Mouse (Mus musculus): ENCODE results near the gene Elmo3.

Gene Elmo3

DNA sequence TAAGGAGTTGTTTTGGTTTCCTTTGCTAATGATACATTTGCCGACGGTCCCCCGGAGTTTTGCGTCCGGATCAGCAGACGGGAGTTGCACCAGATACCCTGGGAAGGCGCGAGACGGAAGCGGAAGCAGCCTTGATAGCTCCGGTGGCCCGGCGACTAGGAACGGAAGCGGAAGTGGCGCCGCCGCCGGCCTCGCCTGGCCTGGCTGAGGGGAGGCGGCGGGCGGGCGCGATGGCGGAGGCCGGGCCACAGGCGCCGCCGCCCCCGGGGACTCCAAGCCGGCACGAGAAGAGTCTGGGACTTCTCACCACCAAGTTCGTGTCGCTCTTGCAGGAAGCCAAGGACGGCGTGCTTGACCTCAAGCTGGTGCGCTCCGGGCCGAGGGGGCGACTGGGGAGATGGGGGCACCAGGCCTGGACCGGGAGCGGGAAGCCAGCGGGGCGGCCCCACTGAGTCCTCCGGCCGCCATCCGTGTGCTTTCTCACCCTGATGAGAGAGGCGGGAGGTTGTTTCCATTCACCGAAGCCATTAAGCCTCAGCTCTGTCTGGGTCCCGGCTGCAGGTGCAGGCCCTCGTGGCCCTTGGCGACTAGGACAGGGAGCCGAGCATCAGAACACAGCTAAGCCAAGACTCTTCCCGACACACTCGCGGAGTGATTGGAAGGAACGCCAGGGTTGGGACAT, 7.7 kb upstream of the Elmo3 start, which contains the start of gene E2f4:
E2f4 (plus strand) TSS at position 153 of the 682 bp plus-strand sequence.
- in situ Hi-C loops (cut with MboI, MseI) = no loop called here

DNA sequence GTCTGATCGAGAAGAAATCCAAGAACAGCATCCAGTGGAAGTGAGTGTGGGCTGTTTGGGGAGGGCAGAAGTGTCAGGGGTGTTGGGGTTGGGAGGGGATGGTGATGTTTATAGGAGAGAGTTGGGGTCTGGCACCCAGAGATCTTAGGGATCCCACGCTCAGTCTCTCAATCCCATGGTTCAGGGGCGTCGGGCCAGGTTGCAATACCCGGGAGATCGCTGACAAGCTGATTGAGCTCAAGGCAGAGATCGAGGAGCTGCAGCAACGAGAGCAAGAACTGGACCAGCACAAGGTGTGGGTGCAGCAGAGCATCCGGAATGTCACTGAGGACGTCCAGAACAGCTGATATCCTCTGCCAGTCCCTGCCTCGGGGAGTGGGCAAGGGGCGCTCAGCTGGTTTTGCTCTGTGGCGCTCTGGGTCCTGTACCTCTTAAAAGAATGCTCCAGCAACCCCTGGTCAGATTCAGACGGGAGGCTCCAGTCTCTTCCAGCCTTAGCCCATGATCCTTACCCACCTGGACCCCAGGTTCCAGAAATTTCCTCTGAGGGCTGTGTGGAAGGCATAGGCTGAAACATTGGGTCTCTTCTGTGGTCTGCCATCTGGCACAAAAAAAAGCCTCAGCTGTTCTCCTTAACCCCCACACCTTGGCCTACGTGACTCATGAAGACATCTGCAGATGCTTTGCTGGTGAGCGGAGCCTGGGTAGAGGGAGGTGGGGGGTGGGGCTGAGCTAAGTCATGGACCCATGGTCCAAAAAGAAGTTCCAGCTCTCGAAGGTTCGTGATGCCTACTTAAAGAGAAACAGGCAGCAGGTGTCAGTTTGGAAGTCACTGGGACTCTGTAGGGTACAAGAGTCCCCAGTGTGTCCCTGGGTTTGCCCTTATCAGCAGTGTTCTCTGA, 6.8 kb upstream of the Elmo3 start:
- in situ Hi-C loops (cut with MboI, MseI) = no loop called here

DNA sequence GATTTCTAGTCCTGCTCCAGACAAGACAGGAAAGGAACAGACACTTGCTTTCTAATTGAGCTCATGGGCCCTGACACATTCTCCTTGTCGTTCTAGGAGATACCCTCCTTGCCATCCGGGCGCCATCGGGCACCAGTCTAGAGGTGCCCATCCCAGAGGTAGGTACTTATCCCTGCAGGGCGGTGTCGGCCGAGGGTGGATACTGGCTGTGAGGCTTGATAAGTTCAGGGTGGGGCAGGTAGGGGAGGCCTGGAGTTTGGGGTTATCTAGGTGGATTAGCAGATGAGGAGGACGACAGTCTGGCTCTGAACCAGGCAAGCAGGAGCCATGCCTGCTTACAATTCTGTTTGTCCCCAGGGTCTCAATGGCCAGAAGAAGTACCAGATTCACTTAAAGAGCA, 5.4 kb upstream of the Elmo3 start:
- in situ Hi-C loops (cut with MboI, MseI) = no loop called here

DNA sequence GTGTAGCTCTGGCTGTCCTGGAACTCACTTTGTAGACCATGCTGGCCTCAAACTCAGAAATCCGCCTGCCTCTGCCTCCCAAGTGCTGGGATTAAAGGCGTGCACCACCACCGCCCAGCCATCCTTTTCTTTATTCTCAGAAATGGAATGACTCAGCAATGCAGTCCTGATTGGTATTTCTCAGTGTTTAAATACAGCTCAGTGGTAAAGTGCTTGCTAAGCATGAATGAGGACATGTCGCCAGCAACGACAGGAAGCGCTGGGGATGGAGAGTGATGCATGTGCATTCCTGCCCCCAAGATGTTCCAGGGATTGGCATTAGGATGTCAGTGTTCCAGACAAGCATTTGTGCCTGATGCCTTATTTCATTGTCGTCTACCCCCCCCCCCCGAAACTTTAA, 2.0 kb upstream of the Elmo3 start:
- in situ Hi-C loops (cut with MboI, MseI) = no loop called here

DNA sequence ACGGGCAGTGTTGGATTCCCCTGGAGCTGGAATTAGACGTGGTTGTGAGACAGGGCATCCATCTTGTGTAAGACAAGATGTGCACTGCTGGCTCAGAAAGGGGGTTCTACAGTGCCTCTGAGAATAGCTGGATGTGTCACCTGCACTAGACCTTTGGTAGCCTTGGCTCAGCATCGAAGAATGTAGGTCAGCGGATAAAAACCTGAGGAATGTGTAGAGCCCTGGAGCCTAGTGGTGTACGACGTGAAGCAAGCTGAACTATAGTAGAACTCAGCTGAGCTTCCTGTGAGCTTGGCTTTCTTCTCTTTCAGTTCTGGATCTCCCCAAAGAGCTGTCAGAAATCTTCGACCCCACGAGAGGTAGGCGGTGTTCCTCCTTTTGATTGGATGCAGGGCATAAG, 1.5 kb upstream of the Elmo3 start:
- in situ Hi-C loops (cut with MboI, MseI) = no loop called here

DNA sequence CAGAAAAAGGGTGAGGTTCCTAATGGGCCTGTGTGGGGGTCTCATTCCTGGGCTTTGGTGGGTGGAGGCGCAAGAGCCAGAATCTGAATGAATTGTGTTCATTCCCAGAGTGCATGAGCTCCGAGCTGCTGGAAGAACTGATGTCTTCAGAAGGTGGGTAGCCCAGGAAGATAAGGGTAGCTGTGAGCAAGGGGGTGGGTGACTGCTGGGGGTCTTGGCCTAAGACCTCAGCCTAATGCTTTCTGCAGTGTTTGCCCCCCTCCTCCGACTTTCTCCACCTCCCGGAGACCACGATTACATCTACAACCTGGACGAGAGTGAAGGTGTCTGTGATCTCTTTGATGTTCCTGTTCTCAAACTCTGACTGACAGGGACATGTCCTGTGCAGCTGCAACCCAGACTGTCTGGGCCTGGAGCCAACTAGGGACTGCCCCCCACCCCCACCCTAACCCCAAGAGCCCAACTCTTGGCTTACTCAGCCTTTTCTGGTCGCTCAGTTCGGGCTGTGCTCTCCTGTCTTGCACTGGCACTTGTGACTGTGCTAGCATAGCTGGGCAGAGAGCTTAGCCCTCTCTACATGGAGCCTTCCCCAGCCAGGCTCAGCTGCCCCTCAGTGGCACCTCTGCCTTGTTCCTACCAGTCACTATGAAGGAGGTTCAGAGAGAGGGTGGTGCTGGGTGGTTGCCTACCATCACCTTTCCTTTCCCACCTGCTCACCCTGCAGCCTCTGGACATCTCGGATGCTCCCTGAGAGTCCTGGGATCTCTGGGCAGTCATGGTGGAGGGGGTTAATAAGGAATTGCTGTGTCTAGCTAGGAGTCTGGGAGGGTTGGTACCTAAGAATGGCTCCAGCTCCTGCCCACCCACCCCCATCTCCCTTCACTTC, 833 bp upstream of the Elmo3 start:
- in situ Hi-C loops (cut with MboI, MseI) = no loop called here

DNA sequence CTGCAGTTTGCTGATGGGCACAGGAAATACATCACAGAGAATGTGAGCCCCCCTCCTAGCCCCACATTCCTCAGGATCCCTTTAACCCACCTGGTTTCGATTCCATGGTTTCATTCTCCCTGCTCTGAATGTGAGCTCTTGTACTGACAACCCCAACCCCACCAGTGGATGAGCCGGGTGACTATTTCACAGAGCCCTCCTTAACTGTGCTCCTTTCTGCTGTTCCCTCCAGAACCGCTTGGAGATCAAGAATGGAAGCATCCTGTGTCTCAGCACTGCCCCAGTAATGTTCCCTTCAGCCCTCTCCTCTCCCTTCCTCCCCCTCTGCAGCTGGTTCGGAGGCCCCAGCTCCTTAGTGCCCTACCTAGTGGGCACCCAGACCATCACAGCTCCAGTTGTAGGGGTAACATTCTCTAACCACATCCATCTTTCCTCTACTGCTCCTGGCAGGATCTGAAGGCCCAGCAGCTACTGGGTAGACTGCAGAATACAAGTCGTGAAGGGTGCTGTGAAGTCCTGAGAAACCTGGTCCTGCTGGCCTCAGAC, 818 bp downstream of the Elmo3 start:
- in situ Hi-C loops (cut with MboI, MseI) = no loop called here

DNA sequence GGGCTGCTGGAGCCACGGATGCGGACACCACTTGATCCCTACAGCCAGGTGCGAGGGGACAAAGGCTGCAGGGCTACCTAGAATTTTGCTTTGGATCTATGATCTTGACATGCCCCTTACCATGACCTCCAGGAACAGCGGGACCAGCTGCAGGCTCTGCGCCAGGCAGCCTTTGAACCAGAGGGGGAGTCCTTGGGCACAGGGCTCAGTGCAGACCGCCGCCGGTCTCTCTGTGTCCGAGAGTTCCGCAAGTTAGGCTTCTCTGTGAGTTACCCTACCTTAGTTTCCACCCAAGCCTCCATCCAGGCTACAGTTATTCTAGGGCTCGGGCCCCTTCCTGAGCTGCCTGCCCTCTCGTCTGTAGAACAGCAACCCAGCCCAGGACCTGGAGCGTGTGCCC, 2.3 kb downstream of the Elmo3 start:
- in situ Hi-C loops (cut with MboI, MseI) = no loop called here

DNA sequence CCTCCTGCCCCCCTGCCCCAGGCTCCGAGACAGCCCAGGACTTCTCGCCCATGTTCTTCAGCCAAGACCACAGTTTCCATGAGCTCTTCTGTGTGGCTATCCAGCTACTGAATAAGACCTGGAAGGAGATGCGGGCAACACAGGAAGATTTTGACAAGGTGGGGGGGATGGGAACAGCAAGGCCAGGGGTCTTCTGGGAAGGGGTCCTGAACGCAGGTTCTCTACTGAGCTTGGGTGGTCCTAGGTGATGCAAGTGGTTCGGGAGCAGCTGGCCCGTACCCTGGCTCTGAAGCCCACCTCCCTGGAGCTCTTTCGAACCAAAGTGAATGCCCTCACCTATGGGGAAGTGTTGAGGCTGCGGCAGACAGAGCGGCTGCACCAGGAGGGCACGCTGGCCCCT, 3.0 kb downstream of the Elmo3 start:
- in situ Hi-C loops (cut with MboI, MseI) = no loop called here

DNA sequence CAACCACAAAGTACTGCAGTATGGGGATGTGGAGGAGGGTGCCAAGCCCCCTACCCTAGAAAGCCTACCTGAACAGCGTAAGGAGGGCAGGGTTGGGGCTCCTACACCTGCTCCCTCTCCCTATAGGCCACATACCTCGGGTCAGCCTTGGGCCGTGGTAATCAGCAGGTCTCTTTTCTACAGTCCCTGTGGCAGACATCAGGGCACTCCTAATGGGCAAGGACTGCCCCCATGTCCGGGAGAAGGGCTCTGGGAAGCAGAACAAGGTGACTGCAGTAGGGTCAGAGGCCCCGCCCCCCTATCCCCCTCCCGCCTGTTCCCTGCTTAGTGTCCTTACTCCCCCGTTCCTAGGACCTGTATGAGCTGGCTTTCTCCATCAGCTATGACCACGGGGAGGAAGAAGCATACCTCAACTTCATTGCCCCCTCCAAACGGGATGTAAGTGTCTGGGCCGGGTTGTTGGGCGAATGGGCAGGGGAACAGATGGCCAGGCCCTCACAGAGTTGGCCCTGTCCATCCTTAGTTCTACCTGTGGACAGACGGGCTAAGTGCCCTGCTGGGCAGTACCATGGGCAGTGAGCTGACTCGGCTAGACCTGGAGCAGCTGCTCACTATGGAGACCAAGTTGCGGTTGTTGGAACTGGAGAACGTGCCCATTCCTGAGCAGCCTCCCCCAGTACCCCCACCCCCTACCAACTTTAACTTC, 3.9 kb downstream of the Elmo3 start:
- in situ Hi-C loops (cut with MboI, MseI) = no loop called here

DNA sequence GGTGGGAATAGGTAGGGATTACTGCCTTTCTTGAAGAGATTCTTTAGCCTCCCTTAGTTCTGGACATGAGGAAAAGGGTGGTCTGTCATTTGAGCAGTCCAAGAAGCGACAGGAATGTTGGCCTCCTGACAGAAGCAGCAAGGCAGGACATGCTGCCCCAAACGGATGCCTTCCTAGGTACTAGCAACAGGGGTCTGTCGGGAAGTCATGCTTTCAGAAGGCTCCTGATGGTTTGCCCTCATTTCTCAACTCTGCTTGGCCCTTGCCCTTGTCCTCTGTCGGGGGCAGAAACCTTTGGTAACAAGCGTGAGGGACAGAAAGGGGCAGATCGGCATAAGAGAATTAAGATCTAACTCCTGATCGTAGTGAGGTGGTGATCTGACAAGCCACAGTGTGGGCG, 4.7 kb downstream of the Elmo3 start:
- in situ Hi-C loops (cut with MboI, MseI) = no loop called here

DNA sequence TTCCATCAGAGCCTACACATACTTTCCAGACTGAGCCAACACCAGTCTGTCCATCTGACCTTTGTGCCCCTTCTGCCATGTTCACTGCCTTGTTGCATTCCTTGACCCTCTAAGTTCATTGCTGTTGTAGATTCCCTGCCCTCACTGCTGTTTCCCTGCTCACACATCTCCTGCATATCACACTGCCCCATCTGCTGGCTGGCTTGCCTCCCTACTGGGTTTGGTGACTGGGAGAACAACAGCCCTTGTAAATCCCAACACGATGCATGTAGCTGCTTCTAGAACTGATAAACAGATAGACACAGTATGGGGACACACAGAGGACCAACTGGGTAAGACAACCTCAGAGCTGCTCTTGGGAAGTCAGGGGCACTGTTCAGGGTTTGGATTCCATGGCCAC, 6.3 kb downstream of the Elmo3 start:
- in situ Hi-C loops (cut with MboI, MseI) = no loop called here

DNA sequence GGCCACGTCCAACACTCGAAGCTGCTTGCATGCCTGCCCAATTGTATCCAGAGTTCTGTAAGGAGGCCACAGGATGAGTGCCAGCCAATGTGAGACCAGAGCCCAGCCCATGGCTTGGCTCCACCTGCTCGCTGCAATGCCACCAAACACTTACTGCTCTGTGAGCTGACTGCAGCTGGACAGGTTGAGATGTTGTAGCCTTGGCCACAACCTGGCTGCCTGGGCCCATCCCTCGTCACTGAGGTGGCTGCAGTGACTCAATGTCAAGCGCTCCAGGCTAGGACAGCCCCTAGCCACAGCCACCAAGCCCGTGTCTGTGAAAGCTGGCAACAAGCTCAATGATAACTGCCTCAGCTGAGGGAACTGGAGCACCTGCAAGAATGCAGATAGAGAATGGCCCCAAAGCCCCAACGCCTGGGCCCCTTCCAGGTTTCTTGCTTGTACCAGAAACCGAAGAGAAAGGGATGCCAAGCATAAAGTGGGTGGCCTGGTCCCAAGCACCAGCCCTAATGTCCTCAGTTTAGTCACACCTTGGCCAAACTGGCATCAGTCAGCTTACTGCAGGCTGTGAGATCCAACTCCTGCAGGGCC, 7.6 kb downstream of the Elmo3 start:
- in situ Hi-C loops (cut with MboI, MseI) = no loop called here

DNA sequence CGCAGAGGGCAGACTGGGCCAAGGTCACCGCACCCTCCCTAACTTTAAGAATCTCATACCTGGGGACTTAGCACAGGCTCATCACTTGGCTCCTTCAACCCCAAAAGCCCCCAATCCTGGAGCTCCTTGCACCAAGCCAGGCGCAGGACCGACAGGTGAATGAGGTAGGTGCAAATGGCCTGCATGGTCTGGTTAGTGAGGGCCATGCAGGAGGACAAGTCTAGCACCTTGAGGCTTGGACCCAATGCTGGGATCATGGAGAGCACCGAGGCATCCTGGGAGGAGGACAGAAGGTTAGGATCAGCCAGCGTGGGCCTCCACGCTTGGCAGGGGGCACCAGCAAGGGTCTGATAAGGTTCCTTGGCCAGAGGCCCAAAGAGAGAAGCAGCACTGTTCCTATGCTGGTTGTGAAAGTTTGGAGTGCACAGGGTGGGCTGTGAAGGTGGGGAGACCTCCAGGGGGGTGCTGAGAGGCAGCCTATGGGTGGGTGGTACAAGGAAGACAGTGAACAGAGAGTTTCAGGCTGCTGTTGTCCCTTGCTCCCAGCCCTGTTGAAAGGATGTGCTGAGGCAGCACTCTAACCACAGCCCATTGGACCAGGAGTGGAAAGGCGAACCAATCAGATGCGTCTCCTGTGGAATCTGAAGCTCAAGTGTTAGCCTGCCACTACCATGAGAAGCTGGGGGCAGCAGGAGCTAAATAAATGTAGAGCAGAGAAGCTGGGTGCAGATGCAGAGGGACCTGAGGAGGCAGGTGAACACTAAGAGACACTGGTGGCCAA, 8.4 kb downstream of the Elmo3 start:
- in situ Hi-C loops (cut with MboI, MseI) = no loop called here

DNA sequence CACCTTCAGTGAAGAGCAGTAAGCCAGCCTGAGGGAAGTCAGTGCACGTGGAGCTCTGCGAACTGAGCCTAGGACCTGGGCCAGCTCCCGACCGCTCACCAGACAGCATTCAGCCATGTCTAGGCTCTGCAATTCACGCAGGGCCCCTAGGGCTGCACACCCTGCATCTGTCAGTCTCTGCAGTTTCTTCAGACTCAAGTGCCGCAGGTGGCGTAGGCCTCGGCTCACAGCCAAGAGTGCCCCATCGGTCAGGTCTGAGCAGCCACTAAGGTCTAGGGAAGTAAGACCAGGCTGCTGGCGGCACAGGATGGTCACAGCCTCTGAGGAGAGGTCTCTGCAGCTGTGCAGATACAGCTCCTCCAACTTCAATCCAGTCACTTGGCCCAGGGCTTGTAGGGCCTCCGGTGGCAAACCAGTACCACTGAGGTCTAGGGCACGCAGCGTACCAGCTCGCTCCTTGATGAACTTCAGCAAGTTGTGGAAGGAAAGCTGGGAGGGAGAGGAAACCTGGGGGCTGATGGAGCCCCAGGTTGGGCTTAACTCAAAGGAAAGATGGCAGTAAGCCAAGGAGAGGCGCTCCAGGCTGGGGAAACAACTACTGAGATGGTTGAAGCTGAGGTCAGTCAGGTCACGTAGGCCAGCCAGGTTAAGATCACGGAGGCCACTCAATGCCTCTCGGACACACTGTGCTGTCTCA, 9.8 kb downstream of the Elmo3 start:
- in situ Hi-C loops (cut with MboI, MseI) = no loop called here

DNA sequence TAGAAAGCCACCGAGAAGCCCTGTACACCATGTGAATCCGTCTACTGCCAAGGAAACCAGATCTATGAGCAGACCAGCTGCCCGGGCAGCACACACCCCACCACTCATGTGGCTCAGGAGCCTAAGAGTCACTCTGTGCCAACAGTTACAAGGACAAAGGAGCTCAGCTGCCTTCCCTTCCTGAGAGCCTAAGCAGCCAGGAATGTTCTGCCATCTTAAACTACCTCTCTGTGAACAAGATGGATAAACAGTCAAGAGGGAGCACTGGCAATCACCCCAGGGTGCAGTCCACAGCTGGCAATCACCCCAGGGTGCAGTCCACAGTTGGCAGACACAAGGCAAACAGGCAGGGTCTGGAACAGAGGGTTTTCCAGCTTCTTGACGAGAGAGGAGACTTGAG, 12.5 kb downstream of the Elmo3 start:
- in situ Hi-C loops (cut with MboI, MseI) = no loop called here

DNA sequence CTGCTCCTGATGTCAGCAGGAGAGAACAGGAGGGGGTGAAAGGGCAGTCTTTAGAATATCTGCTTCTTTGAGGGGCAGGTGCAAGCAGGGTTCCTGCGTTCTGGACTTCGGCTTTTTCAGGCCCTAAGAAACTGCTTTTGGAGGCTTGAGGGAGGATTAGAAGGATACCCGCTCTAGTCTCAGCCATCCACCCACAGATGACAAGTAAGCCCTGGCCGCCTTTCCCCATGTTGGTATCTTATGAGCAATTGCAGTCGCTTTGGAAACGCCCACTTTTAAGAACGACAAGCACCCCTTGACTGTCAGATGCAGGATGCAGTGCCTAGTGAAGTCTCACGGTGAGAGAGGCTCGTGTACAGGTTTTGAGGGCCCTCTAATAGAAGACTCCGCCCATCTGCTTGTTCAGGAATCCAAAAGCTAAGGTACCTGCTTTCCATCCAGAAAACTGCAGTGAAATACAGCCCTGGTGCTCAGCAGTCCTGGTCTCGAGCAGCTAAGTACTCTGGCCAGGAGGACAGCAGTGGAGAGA, 13.3 kb downstream of the Elmo3 start:
- in situ Hi-C loops (cut with MboI, MseI) = no loop called here

DNA sequence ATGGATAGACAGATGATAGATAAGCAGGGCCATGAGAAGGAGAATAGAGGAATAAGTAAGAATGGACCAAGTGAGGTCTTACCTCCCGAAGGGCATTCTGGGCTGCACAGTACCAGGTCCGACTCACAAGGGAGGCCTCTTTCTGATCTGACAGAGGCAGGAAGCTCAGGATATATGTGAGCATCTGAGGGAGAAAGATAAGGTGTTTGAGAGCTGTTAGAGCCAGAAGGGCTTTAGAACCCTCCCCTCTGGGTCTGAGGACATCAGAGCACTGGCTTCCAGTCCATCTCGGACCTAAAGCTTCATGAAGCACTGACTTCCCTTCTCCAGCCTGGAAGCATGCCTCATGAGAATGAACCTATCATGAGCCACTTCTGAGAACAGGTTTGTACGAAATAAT, 17.8 kb downstream of the Elmo3 start:
- in situ Hi-C loops (cut with MboI, MseI) = no loop called here

DNA sequence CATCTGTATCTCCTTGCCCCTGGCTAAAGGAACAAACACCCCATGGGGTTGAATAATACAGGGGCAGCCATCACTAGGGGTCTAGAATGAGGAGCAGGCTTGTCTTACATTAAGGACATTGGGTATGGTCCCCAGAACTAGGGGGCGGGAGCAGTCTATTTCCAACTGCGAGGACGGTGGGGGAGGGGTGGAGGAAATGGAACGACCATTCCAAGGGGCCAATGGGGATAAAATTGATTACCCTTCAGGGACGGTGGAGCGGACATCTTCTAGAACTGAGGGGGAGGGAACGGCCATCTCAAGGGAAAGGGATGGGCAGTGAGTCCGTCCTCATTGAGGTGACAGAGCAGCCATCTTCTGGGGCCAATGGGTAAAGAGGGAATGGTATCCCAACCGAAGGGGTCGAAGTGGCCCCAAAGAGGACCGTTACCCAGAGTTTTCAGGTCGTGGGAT, 20.3 kb downstream of the Elmo3 start:
- in situ Hi-C loops (cut with MboI, MseI) = no loop called here
